Mouse (Mus musculus) megakaryocyte, embryonic 14.5 days (primary cell): ENCODE results near the gene Gm2431. TPM values are rescaled to one million over a fixed set of nuclear protein-coding genes. Genes with fewer than 3 reads are reported as not detected.
A peak's percentile ranks its signal among the peaks of the same experiment; 100 is the strongest.
"Not testable (repeated sequence)": the region's sequence is repeated elsewhere in the genome, so short reads cannot be mapped to it uniquely, and the experiment has no call there.

Experiments
- H3K27me3 ChIP-seq: replicated peaks from 2 replicates; pipeline ENCODE3; 2012; ENCODE audit warnings: inconsistent platforms
- H3K36me3 ChIP-seq: replicated peaks from 2 replicates; pipeline ENCODE3; 2012; ENCODE audit warnings: low read length, inconsistent platforms, mixed read lengths
- H3K4me1 ChIP-seq: 2 replicates; pipeline ENCODE4 v1.6.1; 2012; ENCODE audit warnings: inconsistent platforms
- H3K4me3 ChIP-seq: replicated peaks from 2 replicates; pipeline ENCODE3; 2012; ENCODE audit warnings: moderate library complexity, mild to moderate bottlenecking, inconsistent platforms
- H3K9me3 ChIP-seq: 2 replicates; pipeline ENCODE4 v1.6.1; 2012; ENCODE audit warnings: inconsistent platforms
- FLI1 ChIP-seq: IDR thresholded peaks from 2 replicates; pipeline ENCODE4 v1.6.1; 2012; ENCODE audit warnings: low read length, inconsistent platforms, mixed read lengths
- GATA1 ChIP-seq: IDR thresholded peaks from 3 replicates; pipeline ENCODE4 v1.6.1; 2012; ENCODE audit warnings: mixed read lengths, low read length, inconsistent platforms, borderline replicate concordance
- polyA plus RNA-seq: library from polyadenylated mRNA; stranded (reverse); fragments of >175 nt; gene quantifications from 2 replicates; pipeline ENCODE4 v1.2.3, GENCODE M21; 2012; ENCODE audit warnings: low replicate concordance; ENCODE audit not compliant: insufficient read depth

Gene Gm2431
- polyA plus RNA-seq = not detected in 2 replicates

GRCm38 (mm10) chr7:142258254-142258653, at the start of gene Gm2431:
TSS of gene Gm2431 (minus strand) at chr7:142258354.
- H3K36me3 ChIP-seq, H3K4me3 ChIP-seq, H3K9me3 ChIP-seq, H3K4me1 ChIP-seq: not testable (repeated sequence)
- peaks cover 24% of the 10 kb centered on the region for H3K27me3 ChIP-seq

GRCm38 (mm10) chr7:142303929-142304328, 45.8 kb upstream of the Gm2431 start:
- Histone ChIP-seq H3K4me1 (peaks cover 17% of the 10 kb centered on the region), H3K27me3 (peaks cover 57% of the 10 kb centered on the region)
- H3K4me3 ChIP-seq, H3K36me3 ChIP-seq, H3K9me3 ChIP-seq: not testable (repeated sequence)

- no peak within 1 kb of the TSS for H3K4me3 ChIP-seq
- TF ChIP-seq GATA1 (no peak), FLI1 (no peak)
- peaks cover 21% of the 10 kb centered on the region for H3K4me1 ChIP-seq
- H3K27me3 ChIP-seq = peaks cover 59% of the 10 kb centered on the region
- no peaks in the 10 kb centered on the region for H3K36me3 ChIP-seq
- no peaks in the 10 kb centered on the region for H3K9me3 ChIP-seq
Measured at GRCm38 (mm10) chr7:142303249-142303648, 45.1 kb upstream of the Gm2431 start, which contains the start of gene Krtap5-4. TSS of gene Krtap5-4 (plus strand) at chr7:142303549.

- not testable (repeated sequence) for H3K9me3 ChIP-seq, H3K4me3 ChIP-seq, H3K36me3 ChIP-seq
- H3K27me3 ChIP-seq = peaks cover 37% of the 10 kb centered on the region
- peaks cover 42% of the 10 kb centered on the region for H3K4me1 ChIP-seq
Measured at GRCm38 (mm10) chr7:142297018-142297417, 38.9 kb upstream of the Gm2431 start, which contains the start of gene Krtap5-1. TSS of gene Krtap5-1 (minus strand) at chr7:142297118.

DNA sequence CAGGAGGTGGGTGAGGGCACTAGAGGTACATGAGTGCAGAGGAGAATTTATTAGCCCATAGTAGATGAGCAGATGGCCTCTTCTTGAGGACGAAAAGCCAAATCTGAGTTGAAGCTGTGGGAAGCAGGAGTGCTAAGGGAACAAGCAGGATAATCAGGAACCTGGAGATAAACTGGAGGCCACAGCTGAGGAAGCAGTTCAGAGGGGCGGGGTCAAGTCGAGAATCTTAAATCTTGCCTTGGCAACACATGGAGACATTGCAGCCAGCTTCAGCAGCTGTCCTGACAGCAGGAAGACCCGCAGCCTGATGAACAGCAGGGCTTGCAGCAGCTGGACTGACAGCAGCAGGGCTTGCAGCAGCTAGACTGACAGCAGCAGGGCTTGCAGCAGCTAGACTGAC, 38.0 kb upstream of the Gm2431 start:
- H3K9me3 ChIP-seq, H3K4me3 ChIP-seq, H3K36me3 ChIP-seq: not testable (repeated sequence)
- H3K27me3 ChIP-seq = peaks cover 33% of the 10 kb centered on the region
- peaks cover 43% of the 10 kb centered on the region for H3K4me1 ChIP-seq

GRCm38 (mm10) chr7:142295418-142295817, 37.3 kb upstream of the Gm2431 start:
- peaks cover 26% of the 10 kb centered on the region for H3K27me3 ChIP-seq
- no peak for TF ChIP-seq GATA1
- TF ChIP-seq FLI1 = no peak
- H3K36me3 ChIP-seq = no peaks in the 10 kb centered on the region
- peaks cover 44% of the 10 kb centered on the region for H3K4me1 ChIP-seq
- H3K9me3 ChIP-seq = no peaks in the 10 kb centered on the region
- no peak overlapping the region for H3K4me3 ChIP-seq

DNA sequence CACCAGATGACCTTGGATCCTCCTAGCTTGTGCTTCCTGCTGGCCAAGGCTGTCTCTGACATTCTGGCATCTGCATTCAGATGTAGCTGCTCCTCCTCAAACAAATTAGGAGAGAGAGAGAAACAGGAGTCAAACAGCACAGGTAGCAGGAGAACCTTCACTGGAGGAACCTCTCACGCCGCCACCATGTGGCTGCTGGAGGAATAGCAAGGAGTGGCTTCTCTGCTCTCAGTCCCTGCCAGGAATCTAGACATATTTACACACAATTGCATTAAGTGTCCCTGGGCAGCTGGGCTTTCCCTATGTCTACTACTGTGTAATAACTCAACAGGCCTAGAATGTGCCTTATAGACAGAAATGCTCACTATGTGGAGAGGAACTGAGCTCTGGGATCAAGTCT, 35.7 kb upstream of the Gm2431 start:
- H3K36me3 ChIP-seq, H3K9me3 ChIP-seq, H3K4me3 ChIP-seq: not testable (repeated sequence)
- H3K27me3 ChIP-seq = peaks cover 24% of the 10 kb centered on the region
- H3K4me1 ChIP-seq = peaks cover 44% of the 10 kb centered on the region

- H3K36me3 ChIP-seq = not testable (repeated sequence)
- H3K4me1 ChIP-seq = peaks cover 20% of the 10 kb centered on the region
- H3K27me3 ChIP-seq = peaks cover 32% of the 10 kb centered on the region
Measured at GRCm38 (mm10) chr7:142285910-142286612, 27.9 kb upstream of the Gm2431 start.

DNA sequence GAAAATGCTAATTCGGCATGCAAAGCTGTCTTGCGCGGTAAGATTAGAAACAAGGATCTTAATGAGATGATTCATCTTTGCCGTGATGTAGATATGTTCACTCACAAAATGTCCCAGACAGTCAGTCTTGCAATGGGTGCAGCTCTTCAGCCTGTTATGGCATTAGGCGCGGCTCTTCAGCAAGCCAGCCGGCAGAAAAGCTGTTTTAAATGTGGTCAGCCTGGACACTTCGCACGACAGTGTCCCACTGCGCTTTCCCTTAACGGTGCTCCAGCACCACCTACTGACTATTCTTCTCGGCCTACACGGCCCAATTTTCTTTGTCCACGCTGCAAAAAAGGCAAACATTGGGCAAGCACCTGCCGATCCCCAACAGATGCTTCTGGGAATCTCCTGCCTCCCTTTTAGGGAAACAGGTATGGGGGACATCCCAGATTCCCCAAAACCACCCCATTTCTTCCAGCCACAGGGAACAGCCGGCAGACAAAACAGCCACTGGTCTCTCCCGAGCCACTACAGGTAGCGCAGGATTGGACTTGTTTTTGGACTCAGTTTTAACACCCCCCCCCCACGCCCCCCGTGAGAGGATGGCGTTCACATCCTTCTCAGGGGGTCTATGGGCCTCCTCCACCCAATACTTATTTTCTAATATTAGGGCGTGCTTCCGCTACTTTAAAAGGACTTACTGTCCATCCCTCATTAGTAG, 27.1 kb upstream of the Gm2431 start:
- no peak for TF ChIP-seq FLI1
- no peak for TF ChIP-seq GATA1
- H3K27me3 ChIP-seq = peaks cover 32% of the 10 kb centered on the region
- H3K4me1 ChIP-seq = peaks cover 21% of the 10 kb centered on the region
- peak overlapping the region; percentile 92 for H3K4me3 ChIP-seq
- no peaks in the 10 kb centered on the region for H3K9me3 ChIP-seq
- no peaks in the 10 kb centered on the region for H3K36me3 ChIP-seq

More at GRCm38 (mm10) chr7:142285910-142286612, 27.9 kb upstream of the Gm2431 start:
- H3K4me3 ChIP-seq, H3K9me3 ChIP-seq: not testable (repeated sequence)

- H3K9me3 ChIP-seq = no peaks in the 10 kb centered on the region
- H3K4me1 ChIP-seq = peaks cover 26% of the 10 kb centered on the region
- TF ChIP-seq GATA1 (no peak), FLI1 (no peak)
- no peaks in the 10 kb centered on the region for H3K36me3 ChIP-seq
- peaks cover 36% of the 10 kb centered on the region for H3K27me3 ChIP-seq
- H3K4me3 ChIP-seq = peak overlapping the region; percentile 92
Measured at GRCm38 (mm10) chr7:142284615-142285080, 26.5 kb upstream of the Gm2431 start.
